Mouse (Mus musculus): ENCODE measurements at regions not wholly inside any gene's neighbourhood (a gene's known extent, or its start where the extent isn't known, plus 50 kb on each side); places are given as distances from the start of the nearest gene placed in this dataset.

GRCm38 (mm10) chr9:43535967-43536366 lies 207.8 kb upstream of the Nectin1 start:
- no peak for TF ChIP-seq CTCF (IDR thresholded peaks at IDR 0.05; ENCODE audit: low read depth, low read length)
- TF ChIP-seq EP300 (IDR thresholded peaks at IDR 0.05; ENCODE audit: insufficient read depth, low read depth, low read length): no peak
- TF ChIP-seq POLR2A (IDR thresholded peaks at IDR 0.05; ENCODE audit: insufficient read depth, low read length): no peak
- H3K36me3 ChIP-seq (ENCODE audit: control insufficient read depth, insufficient read depth, low read length, poor library complexity, severe bottlenecking): no peaks in the 10 kb centered on the region

GRCm38 (mm10) chr9:43537121-43537520 lies 206.7 kb upstream of the Nectin1 start:
- Histone ChIP-seq H3K9ac (ENCODE audit: low read depth, poor library complexity, severe bottlenecking) (no peak overlapping the region), H3K4me1 (ENCODE audit: control insufficient read depth, insufficient read depth, low read length) (no peaks in the 10 kb centered on the region), H3K4me3 (ENCODE audit: low read depth, low read length) (no peak overlapping the region), H3K36me3 (ENCODE audit: control insufficient read depth, insufficient read depth, low read length, poor library complexity, severe bottlenecking) (no peaks in the 10 kb centered on the region), H3K27me3 (ENCODE audit: control insufficient read depth, insufficient read depth, low read length, poor library complexity, severe bottlenecking) (no peaks in the 10 kb centered on the region), H3K27ac (ENCODE audit: insufficient read depth, low read length) (no peak overlapping the region), H3K9me3 (replicated peaks; ENCODE audit: control insufficient read depth, insufficient read depth, low read length, poor library complexity, severe bottlenecking) (no peaks in the 10 kb centered on the region)
- TF ChIP-seq CTCF (IDR thresholded peaks at IDR 0.05; ENCODE audit: low read depth, low read length): no peak
- no peak for TF ChIP-seq POLR2A (IDR thresholded peaks at IDR 0.05; ENCODE audit: insufficient read depth, low read length)
- TF ChIP-seq EP300 (IDR thresholded peaks at IDR 0.05; ENCODE audit: insufficient read depth, low read depth, low read length): no peak

More at GRCm38 (mm10) chr9:43535967-43536366, 207.8 kb upstream of the Nectin1 start:
- Histone ChIP-seq H3K27ac (ENCODE audit: insufficient read depth, low read length) (no peak overlapping the region), H3K9me3 (replicated peaks; ENCODE audit: control insufficient read depth, insufficient read depth, low read length, poor library complexity, severe bottlenecking) (no peaks in the 10 kb centered on the region), H3K9ac (ENCODE audit: low read depth, poor library complexity, severe bottlenecking) (no peak overlapping the region), H3K4me3 (ENCODE audit: low read depth, low read length) (no peak overlapping the region), H3K27me3 (ENCODE audit: control insufficient read depth, insufficient read depth, low read length, poor library complexity, severe bottlenecking) (no peaks in the 10 kb centered on the region), H3K4me1 (ENCODE audit: control insufficient read depth, insufficient read depth, low read length) (no peaks in the 10 kb centered on the region)

- Histone ChIP-seq H3K27ac (ENCODE audit: insufficient read depth, low read length) (no peak overlapping the region), H3K9ac (ENCODE audit: low read depth, poor library complexity, severe bottlenecking) (no peak overlapping the region), H3K9me3 (replicated peaks; ENCODE audit: control insufficient read depth, insufficient read depth, low read length, poor library complexity, severe bottlenecking) (no peaks in the 10 kb centered on the region), H3K27me3 (ENCODE audit: control insufficient read depth, insufficient read depth, low read length, poor library complexity, severe bottlenecking) (no peaks in the 10 kb centered on the region), H3K36me3 (ENCODE audit: control insufficient read depth, insufficient read depth, low read length, poor library complexity, severe bottlenecking) (no peaks in the 10 kb centered on the region), H3K4me3 (ENCODE audit: low read depth, low read length) (no peak overlapping the region), H3K4me1 (ENCODE audit: control insufficient read depth, insufficient read depth, low read length) (no peaks in the 10 kb centered on the region)
- TF ChIP-seq EP300 (IDR thresholded peaks at IDR 0.05; ENCODE audit: insufficient read depth, low read depth, low read length): no peak
- no peak for TF ChIP-seq POLR2A (IDR thresholded peaks at IDR 0.05; ENCODE audit: insufficient read depth, low read length)
- TF ChIP-seq CTCF (IDR thresholded peaks at IDR 0.05; ENCODE audit: low read depth, low read length): no peak
These were observed 203.7 kb upstream of the Nectin1 start for GRCm38 (mm10) chr9:43540131-43540530.

GRCm38 (mm10) chr9:43541234-43541633 lies 202.6 kb upstream of the Nectin1 start:
- TF ChIP-seq EP300 (IDR thresholded peaks at IDR 0.05; ENCODE audit: insufficient read depth, low read depth, low read length) (no peak), POLR2A (IDR thresholded peaks at IDR 0.05; ENCODE audit: insufficient read depth, low read length) (no peak)

GRCm38 (mm10) chr9:43542077-43542654 lies 201.6 kb upstream of the Nectin1 start:
- H3K9me3 ChIP-seq (replicated peaks; ENCODE audit: control insufficient read depth, insufficient read depth, low read length, poor library complexity, severe bottlenecking): no peaks in the 10 kb centered on the region
- no peaks in the 10 kb centered on the region for H3K4me1 ChIP-seq (ENCODE audit: control insufficient read depth, insufficient read depth, low read length)
- H3K27ac ChIP-seq (ENCODE audit: insufficient read depth, low read length): no peak overlapping the region
- H3K9ac ChIP-seq (ENCODE audit: low read depth, poor library complexity, severe bottlenecking): no peak overlapping the region
- H3K36me3 ChIP-seq (ENCODE audit: control insufficient read depth, insufficient read depth, low read length, poor library complexity, severe bottlenecking): no peaks in the 10 kb centered on the region
- TF ChIP-seq POLR2A (IDR thresholded peaks at IDR 0.05; ENCODE audit: insufficient read depth, low read length): no peak
- no peak for TF ChIP-seq CTCF (IDR thresholded peaks at IDR 0.05; ENCODE audit: low read depth, low read length)
- TF ChIP-seq EP300 (IDR thresholded peaks at IDR 0.05; ENCODE audit: insufficient read depth, low read depth, low read length): no peak
- no peak overlapping the region for H3K4me3 ChIP-seq (ENCODE audit: low read depth, low read length)
- H3K27me3 ChIP-seq (ENCODE audit: control insufficient read depth, insufficient read depth, low read length, poor library complexity, severe bottlenecking): no peaks in the 10 kb centered on the region

More at GRCm38 (mm10) chr9:43541234-43541633, 202.6 kb upstream of the Nectin1 start:
- no peak overlapping the region for H3K27ac ChIP-seq (ENCODE audit: insufficient read depth, low read length)
- no peak overlapping the region for H3K9ac ChIP-seq (ENCODE audit: low read depth, poor library complexity, severe bottlenecking)
- H3K4me3 ChIP-seq (ENCODE audit: low read depth, low read length): no peak overlapping the region
- H3K36me3 ChIP-seq (ENCODE audit: control insufficient read depth, insufficient read depth, low read length, poor library complexity, severe bottlenecking): no peaks in the 10 kb centered on the region
- no peaks in the 10 kb centered on the region for H3K27me3 ChIP-seq (ENCODE audit: control insufficient read depth, insufficient read depth, low read length, poor library complexity, severe bottlenecking)
- no peaks in the 10 kb centered on the region for H3K4me1 ChIP-seq (ENCODE audit: control insufficient read depth, insufficient read depth, low read length)
- H3K9me3 ChIP-seq (replicated peaks; ENCODE audit: control insufficient read depth, insufficient read depth, low read length, poor library complexity, severe bottlenecking): no peaks in the 10 kb centered on the region

GRCm38 (mm10) chr9:43545081-43545565 lies 198.7 kb upstream of the Nectin1 start:
- no peaks in the 10 kb centered on the region for H3K4me1 ChIP-seq (ENCODE audit: control insufficient read depth, insufficient read depth, low read length)
- TF ChIP-seq CTCF (IDR thresholded peaks at IDR 0.05; ENCODE audit: low read depth, low read length) (no peak), EP300 (IDR thresholded peaks at IDR 0.05; ENCODE audit: insufficient read depth, low read depth, low read length) (no peak), POLR2A (IDR thresholded peaks at IDR 0.05; ENCODE audit: insufficient read depth, low read length) (no peak)
- no peak overlapping the region for H3K9ac ChIP-seq (ENCODE audit: low read depth, poor library complexity, severe bottlenecking)
- no peak overlapping the region for H3K4me3 ChIP-seq (ENCODE audit: low read depth, low read length)
- no peaks in the 10 kb centered on the region for H3K27me3 ChIP-seq (ENCODE audit: control insufficient read depth, insufficient read depth, low read length, poor library complexity, severe bottlenecking)
- H3K36me3 ChIP-seq (ENCODE audit: control insufficient read depth, insufficient read depth, low read length, poor library complexity, severe bottlenecking): no peaks in the 10 kb centered on the region
- H3K27ac ChIP-seq (ENCODE audit: insufficient read depth, low read length): no peak overlapping the region
- H3K9me3 ChIP-seq (replicated peaks; ENCODE audit: control insufficient read depth, insufficient read depth, low read length, poor library complexity, severe bottlenecking): no peaks in the 10 kb centered on the region
